Mouse (Mus musculus): Measurements from ENCODE around the gene Grid1. TPM values are rescaled to one million over a fixed set of nuclear protein-coding genes. Genes with fewer than 3 reads are reported as not detected.

Gene Grid1
- polyA plus RNA-seq, 1 experiment = not detected

- TF ChIP-seq FLI1 (IDR thresholded peaks at IDR 0.05; ENCODE audit: low read length) (no peak), GATA1 (IDR thresholded peaks at IDR 0.05; ENCODE audit: borderline replicate concordance, low read length) (no peak)
- H3K9me3 ChIP-seq = 0 out of 2 replicates have a peak, but pooled peaks cover 3% of the 10 kb centered on the region
- no peaks in the 10 kb centered on the region for H3K36me3 ChIP-seq (replicated peaks; ENCODE audit: low read length)
- no peaks in the 10 kb centered on the region for H3K27me3 ChIP-seq (replicated peaks)
- no peak overlapping the region for H3K4me3 ChIP-seq (replicated peaks)
- H3K4me1 ChIP-seq = no peaks in the 10 kb centered on the region
Measured at GRCm38 (mm10) chr14:35185399-35185798, 365.5 kb downstream of the Grid1 start.

DNA sequence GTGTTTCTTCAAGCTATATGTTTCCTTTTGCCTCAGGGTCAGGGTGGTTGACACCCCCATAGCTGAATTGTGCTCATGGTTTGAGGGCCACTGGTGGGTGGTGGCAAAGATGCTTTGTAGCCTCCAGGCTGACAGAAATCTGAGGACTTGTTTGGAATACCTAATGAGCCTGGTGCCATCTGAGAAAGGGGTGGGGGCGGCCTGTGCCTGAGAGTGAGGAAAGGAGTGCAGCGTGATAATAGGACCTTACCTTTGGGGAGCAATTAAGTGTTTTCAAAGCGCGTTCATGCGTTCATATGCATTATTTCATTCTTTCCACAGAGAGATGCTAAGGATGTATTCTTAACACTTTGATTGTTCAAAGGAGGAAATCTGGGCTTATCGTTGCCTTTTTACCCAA, 372.3 kb downstream of the Grid1 start:
- TF ChIP-seq GATA1 (IDR thresholded peaks at IDR 0.05; ENCODE audit: borderline replicate concordance, low read length) (no peak), FLI1 (IDR thresholded peaks at IDR 0.05; ENCODE audit: low read length) (no peak)
- no peaks in the 10 kb centered on the region for H3K27me3 ChIP-seq (replicated peaks)
- H3K4me1 ChIP-seq = no peaks in the 10 kb centered on the region

GRCm38 (mm10) chr14:35197371-35197770, 377.5 kb downstream of the Grid1 start:
- Histone ChIP-seq H3K4me1 (no peaks in the 10 kb centered on the region), H3K27me3 (replicated peaks) (no peaks in the 10 kb centered on the region), H3K4me3 (replicated peaks) (no peak overlapping the region), H3K36me3 (replicated peaks; ENCODE audit: low read length) (no peaks in the 10 kb centered on the region), H3K9me3 (peaks cover 26% of the 10 kb centered on the region)
- no peak for TF ChIP-seq FLI1 (IDR thresholded peaks at IDR 0.05; ENCODE audit: low read length)
- no peak for TF ChIP-seq GATA1 (IDR thresholded peaks at IDR 0.05; ENCODE audit: borderline replicate concordance, low read length)

More for the DNA sequence above, 372.3 kb downstream of the Grid1 start:
- H3K36me3 ChIP-seq (replicated peaks; ENCODE audit: low read length) = no peaks in the 10 kb centered on the region
- H3K9me3 ChIP-seq = peaks cover 30% of the 10 kb centered on the region; the same call in 1 of the 2 replicates
- no peak overlapping the region for H3K4me3 ChIP-seq (replicated peaks)

- Histone ChIP-seq H3K4me1 (no peaks in the 10 kb centered on the region), H3K9me3 (peaks cover 19% of the 10 kb centered on the region), H3K27me3 (replicated peaks) (no peaks in the 10 kb centered on the region), H3K36me3 (replicated peaks; ENCODE audit: low read length) (no peaks in the 10 kb centered on the region), H3K4me3 (replicated peaks) (no peak overlapping the region)
- TF ChIP-seq GATA1 (IDR thresholded peaks at IDR 0.05; ENCODE audit: borderline replicate concordance, low read length) (no peak), FLI1 (IDR thresholded peaks at IDR 0.05; ENCODE audit: low read length) (no peak)
Measured at GRCm38 (mm10) chr14:35198447-35198846, 378.5 kb downstream of the Grid1 start.

- Histone ChIP-seq H3K36me3 (replicated peaks; ENCODE audit: low read length) (no peaks in the 10 kb centered on the region), H3K27me3 (replicated peaks) (no peaks in the 10 kb centered on the region), H3K4me3 (replicated peaks) (no peak overlapping the region), H3K4me1 (no peaks in the 10 kb centered on the region), H3K9me3 (peaks cover 19% of the 10 kb centered on the region)
- TF ChIP-seq FLI1 (IDR thresholded peaks at IDR 0.05; ENCODE audit: low read length) (no peak), GATA1 (IDR thresholded peaks at IDR 0.05; ENCODE audit: borderline replicate concordance, low read length) (no peak)
Measured at GRCm38 (mm10) chr14:35198899-35199298, 379.0 kb downstream of the Grid1 start.

DNA sequence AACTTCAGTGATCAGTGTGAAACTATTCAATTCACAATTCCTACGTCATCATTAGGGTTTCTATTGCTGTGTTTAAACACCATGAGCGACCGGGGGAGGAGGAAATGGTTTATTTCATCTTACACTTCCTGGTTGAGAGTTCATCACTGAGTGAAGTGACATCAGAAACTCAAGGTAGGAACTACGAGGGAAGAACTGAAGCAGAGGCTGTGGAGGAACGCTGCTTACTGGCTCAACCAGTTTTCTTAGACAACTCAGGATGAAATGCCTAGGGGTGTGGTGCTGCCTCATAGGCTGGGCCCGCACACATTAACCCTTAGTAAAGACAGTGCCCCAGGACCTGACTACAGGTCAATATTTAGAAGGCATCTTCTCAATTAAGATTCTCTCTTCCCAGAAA, 389.5 kb downstream of the Grid1 start:
- TF ChIP-seq FLI1 (IDR thresholded peaks at IDR 0.05; ENCODE audit: low read length) (no peak), GATA1 (IDR thresholded peaks at IDR 0.05; ENCODE audit: borderline replicate concordance, low read length) (no peak)
- H3K27me3 ChIP-seq (replicated peaks) = no peaks in the 10 kb centered on the region

GRCm38 (mm10) chr14:35219021-35219420, 399.1 kb downstream of the Grid1 start:
- no peaks in the 10 kb centered on the region for H3K4me1 ChIP-seq
- TF ChIP-seq GATA1 (IDR thresholded peaks at IDR 0.05; ENCODE audit: borderline replicate concordance, low read length) = no peak
- no peak for TF ChIP-seq FLI1 (IDR thresholded peaks at IDR 0.05; ENCODE audit: low read length)
- no peaks in the 10 kb centered on the region for H3K27me3 ChIP-seq (replicated peaks)
- H3K4me3 ChIP-seq (replicated peaks) = no peak overlapping the region
- no peaks in the 10 kb centered on the region for H3K36me3 ChIP-seq (replicated peaks; ENCODE audit: low read length)
- peaks cover 13% of the 10 kb centered on the region for H3K9me3 ChIP-seq

More for the DNA sequence above, 389.5 kb downstream of the Grid1 start:
- H3K4me3 ChIP-seq (replicated peaks) = no peak overlapping the region
- H3K4me1 ChIP-seq = no peaks in the 10 kb centered on the region
- H3K36me3 ChIP-seq (replicated peaks; ENCODE audit: low read length) = no peaks in the 10 kb centered on the region
- peaks cover 18% of the 10 kb centered on the region for H3K9me3 ChIP-seq

DNA sequence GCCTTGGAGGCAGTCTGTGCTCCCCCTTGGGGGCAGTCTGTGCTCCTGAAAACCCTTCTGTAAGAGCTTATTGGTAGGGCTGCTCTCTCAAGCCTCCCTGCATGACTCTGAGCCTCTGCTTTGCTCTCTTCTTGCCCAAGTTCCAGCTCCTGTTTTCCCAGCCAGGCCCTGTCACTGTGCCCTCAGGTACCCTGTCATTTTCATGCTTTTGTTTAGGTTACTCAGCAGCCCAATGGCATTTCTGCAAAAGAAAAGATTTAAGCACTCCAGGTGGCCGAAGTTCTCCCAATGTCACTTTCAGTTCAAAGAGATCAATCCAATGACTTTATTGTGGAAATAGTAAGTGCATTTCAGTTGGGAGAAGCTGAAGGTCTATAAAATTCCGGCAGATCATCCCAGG, 402.3 kb downstream of the Grid1 start:
- H3K4me1 ChIP-seq = no peaks in the 10 kb centered on the region
- no peak overlapping the region for H3K4me3 ChIP-seq (replicated peaks)
- H3K36me3 ChIP-seq (replicated peaks; ENCODE audit: low read length) = no peaks in the 10 kb centered on the region
- no peak for TF ChIP-seq GATA1 (IDR thresholded peaks at IDR 0.05; ENCODE audit: borderline replicate concordance, low read length)
- no peak for TF ChIP-seq FLI1 (IDR thresholded peaks at IDR 0.05; ENCODE audit: low read length)
- no peaks in the 10 kb centered on the region for H3K27me3 ChIP-seq (replicated peaks)
- H3K9me3 ChIP-seq = peaks cover 20% of the 10 kb centered on the region

DNA sequence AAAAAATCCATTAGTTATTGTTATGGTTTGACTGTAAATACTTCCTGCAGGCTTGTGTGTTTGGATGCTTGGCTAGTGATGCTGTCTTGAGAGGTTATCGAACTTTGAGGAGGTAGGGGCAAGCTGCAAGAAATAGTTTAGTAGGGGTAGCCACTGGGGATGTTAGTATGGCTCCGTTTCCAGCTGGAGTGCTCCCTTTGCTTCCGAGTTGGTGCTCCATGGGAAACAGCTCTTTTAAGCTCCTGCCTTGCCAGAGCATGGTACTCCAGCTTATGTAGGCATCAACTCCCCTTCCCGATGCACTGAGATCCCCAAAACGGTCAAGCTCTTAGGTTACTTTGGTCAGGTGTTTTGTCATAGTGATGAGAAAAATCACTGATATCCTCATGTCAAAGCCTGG, 407.7 kb downstream of the Grid1 start:
- Histone ChIP-seq H3K9me3 (peaks cover 26% of the 10 kb centered on the region), H3K36me3 (replicated peaks; ENCODE audit: low read length) (no peaks in the 10 kb centered on the region), H3K27me3 (replicated peaks) (no peaks in the 10 kb centered on the region), H3K4me1 (no peaks in the 10 kb centered on the region), H3K4me3 (replicated peaks) (no peak overlapping the region)
- TF ChIP-seq FLI1 (IDR thresholded peaks at IDR 0.05; ENCODE audit: low read length) (no peak), GATA1 (IDR thresholded peaks at IDR 0.05; ENCODE audit: borderline replicate concordance, low read length) (no peak)

DNA sequence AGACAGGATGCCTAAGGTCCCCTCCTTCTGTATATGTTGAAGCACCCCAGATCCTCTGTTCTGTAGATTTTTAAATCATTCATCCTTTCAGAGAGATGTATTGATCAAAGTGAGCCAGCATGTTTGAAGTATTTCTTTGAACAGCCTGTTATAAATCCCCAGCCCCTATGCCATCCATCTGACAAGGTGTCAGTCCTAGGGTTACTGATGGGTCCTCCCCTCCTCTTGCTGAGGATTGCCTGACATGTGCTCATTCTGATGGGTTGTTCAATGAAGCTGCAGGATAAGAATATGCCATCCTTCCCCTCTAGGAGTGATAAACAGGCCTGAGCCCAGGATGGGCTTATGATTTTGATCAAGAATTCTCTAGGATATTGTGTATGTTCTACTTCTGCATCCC, 411.5 kb downstream of the Grid1 start:
- TF ChIP-seq FLI1 (IDR thresholded peaks at IDR 0.05; ENCODE audit: low read length) = no peak
- no peak for TF ChIP-seq GATA1 (IDR thresholded peaks at IDR 0.05; ENCODE audit: borderline replicate concordance, low read length)
- Histone ChIP-seq H3K27me3 (replicated peaks) (no peaks in the 10 kb centered on the region), H3K9me3 (peaks cover 23% of the 10 kb centered on the region), H3K4me1 (no peaks in the 10 kb centered on the region), H3K4me3 (replicated peaks) (no peak overlapping the region), H3K36me3 (replicated peaks; ENCODE audit: low read length) (no peaks in the 10 kb centered on the region)

DNA sequence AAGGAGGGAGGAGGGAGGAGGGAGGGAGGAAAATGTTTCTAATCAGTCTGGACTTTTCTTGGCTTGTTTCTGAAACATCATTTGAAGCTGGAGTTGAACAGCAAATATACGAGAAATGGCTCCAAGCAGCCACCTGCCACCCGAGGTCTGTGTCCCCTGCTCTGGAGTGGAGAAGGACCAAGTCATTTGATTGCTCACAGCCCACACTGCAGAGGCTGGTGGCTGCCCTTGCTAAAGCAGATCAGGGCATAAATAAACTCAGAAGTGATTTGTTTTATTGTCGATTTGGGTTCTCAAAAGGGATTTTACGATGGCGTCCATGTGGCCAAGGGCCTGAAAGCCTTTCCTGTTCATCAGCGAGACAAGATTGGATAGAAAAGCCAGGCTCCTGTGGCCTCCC, 423.0 kb downstream of the Grid1 start:
- no peaks in the 10 kb centered on the region for H3K36me3 ChIP-seq (replicated peaks; ENCODE audit: low read length)
- no peaks in the 10 kb centered on the region for H3K4me1 ChIP-seq
- no peak for TF ChIP-seq FLI1 (IDR thresholded peaks at IDR 0.05; ENCODE audit: low read length)
- no peak for TF ChIP-seq GATA1 (IDR thresholded peaks at IDR 0.05; ENCODE audit: borderline replicate concordance, low read length)
- no peaks in the 10 kb centered on the region for H3K27me3 ChIP-seq (replicated peaks)
- peaks cover 53% of the 10 kb centered on the region for H3K9me3 ChIP-seq
- H3K4me3 ChIP-seq (replicated peaks) = no peak overlapping the region
